Mouse (Mus musculus): ENCODE results near the gene Sf3a2. TPM values are rescaled to one million over a fixed set of nuclear protein-coding genes. Genes with fewer than 3 reads are reported as not detected.

Gene Sf3a2
- polyA plus RNA-seq, 1 experiment: 413 TPM

GRCm38 (mm10) chr10:80756967-80757366 is 41.0 kb upstream of the Sf3a2 start:
- no peaks in the 10 kb centered on the region for H3K9me3 ChIP-seq
- H3K4me1 ChIP-seq: peaks cover 84% of the 10 kb centered on the region
- peaks cover 21% of the 10 kb centered on the region for H3K36me3 ChIP-seq (replicated peaks; ENCODE audit: low read length)
- H3K4me3 ChIP-seq (replicated peaks): peak overlapping the region; percentile 99
- no peaks in the 10 kb centered on the region for H3K27me3 ChIP-seq (replicated peaks)
- TF ChIP-seq GATA1 (IDR thresholded peaks at IDR 0.05; ENCODE audit: borderline replicate concordance, low read length) (no peak), FLI1 (IDR thresholded peaks at IDR 0.05; ENCODE audit: low read length) (no peak)

GRCm38 (mm10) chr10:80757717-80758116 is 40.3 kb upstream of the Sf3a2 start:
- Histone ChIP-seq H3K9me3 (no peaks in the 10 kb centered on the region), H3K4me1 (peaks cover 84% of the 10 kb centered on the region), H3K36me3 (replicated peaks; ENCODE audit: low read length) (peaks cover 26% of the 10 kb centered on the region), H3K4me3 (replicated peaks) (peak overlapping the region; percentile 99), H3K27me3 (replicated peaks) (no peaks in the 10 kb centered on the region)
- TF ChIP-seq FLI1 (IDR thresholded peaks at IDR 0.05; ENCODE audit: low read length) (no peak), GATA1 (IDR thresholded peaks at IDR 0.05; ENCODE audit: borderline replicate concordance, low read length) (no peak)

- Histone ChIP-seq H3K36me3 (replicated peaks; ENCODE audit: low read length) (peaks cover 34% of the 10 kb centered on the region), H3K4me3 (replicated peaks) (peak overlapping the region; percentile 70), H3K27me3 (replicated peaks) (no peaks in the 10 kb centered on the region), H3K4me1 (peaks cover 86% of the 10 kb centered on the region), H3K9me3 (no peaks in the 10 kb centered on the region)
- TF ChIP-seq GATA1 (IDR thresholded peaks at IDR 0.05; ENCODE audit: borderline replicate concordance, low read length): no peak
- TF ChIP-seq FLI1 (IDR thresholded peaks at IDR 0.05; ENCODE audit: low read length): no peak
Measured at GRCm38 (mm10) chr10:80758651-80759050, 39.3 kb upstream of the Sf3a2 start.

- H3K9me3 ChIP-seq: no peaks in the 10 kb centered on the region
- no peaks in the 10 kb centered on the region for H3K27me3 ChIP-seq (replicated peaks)
- no peak for TF ChIP-seq FLI1 (IDR thresholded peaks at IDR 0.05; ENCODE audit: low read length)
- peaks cover 95% of the 10 kb centered on the region for H3K4me1 ChIP-seq
- H3K36me3 ChIP-seq (replicated peaks; ENCODE audit: low read length): peaks cover 56% of the 10 kb centered on the region
- peak overlapping the region; percentile 18 for H3K4me3 ChIP-seq (replicated peaks)
Measured at GRCm38 (mm10) chr10:80760596-80761524, 37.1 kb upstream of the Sf3a2 start.

GRCm38 (mm10) chr10:80761821-80762220 is 36.2 kb upstream of the Sf3a2 start:
- H3K27me3 ChIP-seq (replicated peaks): no peaks in the 10 kb centered on the region
- peaks cover 95% of the 10 kb centered on the region for H3K4me1 ChIP-seq
- H3K36me3 ChIP-seq (replicated peaks; ENCODE audit: low read length): peaks cover 66% of the 10 kb centered on the region
- H3K9me3 ChIP-seq: no peaks in the 10 kb centered on the region
- TF ChIP-seq GATA1 (IDR thresholded peaks at IDR 0.05; ENCODE audit: borderline replicate concordance, low read length) (no peak), FLI1 (IDR thresholded peaks at IDR 0.05; ENCODE audit: low read length) (no peak)
- no peak overlapping the region for H3K4me3 ChIP-seq (replicated peaks)

GRCm38 (mm10) chr10:80763502-80763901 is 34.5 kb upstream of the Sf3a2 start:
- Histone ChIP-seq H3K9me3 (no peaks in the 10 kb centered on the region), H3K4me3 (replicated peaks) (peak overlapping the region; percentile 40), H3K4me1 (peaks cover 92% of the 10 kb centered on the region), H3K27me3 (replicated peaks) (no peaks in the 10 kb centered on the region), H3K36me3 (replicated peaks; ENCODE audit: low read length) (peaks cover 76% of the 10 kb centered on the region)
- TF ChIP-seq FLI1 (IDR thresholded peaks at IDR 0.05; ENCODE audit: low read length) (no peak), GATA1 (IDR thresholded peaks at IDR 0.05; ENCODE audit: borderline replicate concordance, low read length) (no peak)

GRCm38 (mm10) chr10:80765746-80766145 is 32.3 kb upstream of the Sf3a2 start:
- Histone ChIP-seq H3K27me3 (replicated peaks) (no peaks in the 10 kb centered on the region), H3K36me3 (replicated peaks; ENCODE audit: low read length) (peaks cover 87% of the 10 kb centered on the region), H3K9me3 (no peaks in the 10 kb centered on the region), H3K4me3 (replicated peaks) (no peak overlapping the region), H3K4me1 (peaks cover 92% of the 10 kb centered on the region)
- TF ChIP-seq FLI1 (IDR thresholded peaks at IDR 0.05; ENCODE audit: low read length) (no peak), GATA1 (IDR thresholded peaks at IDR 0.05; ENCODE audit: borderline replicate concordance, low read length) (no peak)

GRCm38 (mm10) chr10:80766161-80766815 is 31.7 kb upstream of the Sf3a2 start:
- H3K4me1 ChIP-seq: peaks cover 92% of the 10 kb centered on the region
- H3K27me3 ChIP-seq (replicated peaks): no peaks in the 10 kb centered on the region
- TF ChIP-seq FLI1 (IDR thresholded peaks at IDR 0.05; ENCODE audit: low read length): no peak
- no peak for TF ChIP-seq GATA1 (IDR thresholded peaks at IDR 0.05; ENCODE audit: borderline replicate concordance, low read length)
- H3K4me3 ChIP-seq (replicated peaks): no peak overlapping the region
- H3K9me3 ChIP-seq: no peaks in the 10 kb centered on the region
- H3K36me3 ChIP-seq (replicated peaks; ENCODE audit: low read length): peaks cover 89% of the 10 kb centered on the region

GRCm38 (mm10) chr10:80768365-80768764 is 29.6 kb upstream of the Sf3a2 start:
- no peak overlapping the region for H3K4me3 ChIP-seq (replicated peaks)
- peaks cover 92% of the 10 kb centered on the region for H3K4me1 ChIP-seq
- TF ChIP-seq GATA1 (IDR thresholded peaks at IDR 0.05; ENCODE audit: borderline replicate concordance, low read length) (no peak), FLI1 (IDR thresholded peaks at IDR 0.05; ENCODE audit: low read length) (no peak)
- peaks cover 95% of the 10 kb centered on the region for H3K36me3 ChIP-seq (replicated peaks; ENCODE audit: low read length)
- no peaks in the 10 kb centered on the region for H3K9me3 ChIP-seq
- no peaks in the 10 kb centered on the region for H3K27me3 ChIP-seq (replicated peaks)

- Histone ChIP-seq H3K36me3 (replicated peaks; ENCODE audit: low read length) (peaks cover 98% of the 10 kb centered on the region), H3K4me3 (replicated peaks) (peak overlapping the region; percentile 74), H3K27me3 (replicated peaks) (no peaks in the 10 kb centered on the region), H3K4me1 (peaks cover 98% of the 10 kb centered on the region), H3K9me3 (no peaks in the 10 kb centered on the region)
- TF ChIP-seq GATA1 (IDR thresholded peaks at IDR 0.05; ENCODE audit: borderline replicate concordance, low read length) (no peak), FLI1 (IDR thresholded peaks at IDR 0.05; ENCODE audit: low read length) (no peak)
Measured at GRCm38 (mm10) chr10:80773816-80774215, 24.2 kb upstream of the Sf3a2 start.
